Mouse (Mus musculus) right cerebral cortex, postnatal 36 days (tissue): ENCODE measurements around the gene Gin1.
"Not testable (repeated sequence)": the region's sequence is repeated elsewhere in the genome, so short reads cannot be mapped to it uniquely, and the experiment has no call there.

Experiments used
- DNase-seq, 2 experiments: peaks; one replicate each; pipeline ENCODE4 v3.0.0; 2022; ENCODE audit warnings: low spot score in 2 of 2, mixed read lengths in 1 of 2

Gin1 gene

GRCm38 (mm10) chr1:97769904-97770753 is at the start of gene Gin1, which contains the start of gene Ppip5k2:
Gin1 (plus strand) TSS chr1:97770172.
Ppip5k2 (minus strand) TSS chr1:97770411.
- DNase-seq = peak; percentile 91 to 92

GRCm38 (mm10) chr1:97726730-97727129 is 43.2 kb upstream of the Gin1 start:
- DNase-seq = no peak

- DNase-seq = no peak
These were observed 40.6 kb upstream of the Gin1 start for GRCm38 (mm10) chr1:97729339-97729738.

GRCm38 (mm10) chr1:97743063-97743462 is 26.9 kb upstream of the Gin1 start:
- no peak for DNase-seq

- no peak for DNase-seq
These were observed 24.3 kb upstream of the Gin1 start for GRCm38 (mm10) chr1:97745712-97746111.

- DNase-seq = no peak
These were observed 23.7 kb upstream of the Gin1 start for GRCm38 (mm10) chr1:97746261-97746660.

GRCm38 (mm10) chr1:97748163-97748562 is 21.8 kb upstream of the Gin1 start:
- no peak for DNase-seq

- DNase-seq = no peak
These were observed 16.8 kb upstream of the Gin1 start for GRCm38 (mm10) chr1:97753216-97753615.

GRCm38 (mm10) chr1:97754392-97754791 is 15.6 kb upstream of the Gin1 start:
- DNase-seq = no peak

- no peak for DNase-seq
These were observed 10.1 kb upstream of the Gin1 start for GRCm38 (mm10) chr1:97759841-97760240.

- DNase-seq = no peak
These were observed 9.4 kb upstream of the Gin1 start for GRCm38 (mm10) chr1:97760598-97760997.

GRCm38 (mm10) chr1:97761477-97761876 is 8.5 kb upstream of the Gin1 start:
- DNase-seq = no peak

GRCm38 (mm10) chr1:97765712-97766111 is 4.3 kb upstream of the Gin1 start:
- DNase-seq = not testable (repeated sequence)

GRCm38 (mm10) chr1:97768089-97768488 is 1.9 kb upstream of the Gin1 start:
- no peak for DNase-seq

- no peak for DNase-seq
These were observed 1.1 kb upstream of the Gin1 start for GRCm38 (mm10) chr1:97768906-97769293.

- DNase-seq = peak in 1 of 2 experiments; percentile 30
These were observed 573 bp upstream of the Gin1 start for GRCm38 (mm10) chr1:97769294-97769903.

- DNase-seq = no peak
These were observed 1.1 kb downstream of the Gin1 start for GRCm38 (mm10) chr1:97771118-97771517.

GRCm38 (mm10) chr1:97771727-97772126 is 1.8 kb downstream of the Gin1 start:
- no peak for DNase-seq

GRCm38 (mm10) chr1:97773362-97773761 is 3.4 kb downstream of the Gin1 start:
- no peak for DNase-seq

GRCm38 (mm10) chr1:97773973-97774372 is 4.0 kb downstream of the Gin1 start:
- DNase-seq = no peak

- DNase-seq = no peak
These were observed 11.7 kb downstream of the Gin1 start for GRCm38 (mm10) chr1:97781674-97782073.

- DNase-seq = no peak
These were observed 15.0 kb downstream of the Gin1 start for GRCm38 (mm10) chr1:97784928-97785327.
